Mouse (Mus musculus): ENCODE results near the gene Ppp1r1b. TPM values are rescaled to one million over a fixed set of nuclear protein-coding genes. Genes with fewer than 3 reads are reported as not detected.

Gene Ppp1r1b
- polyA plus RNA-seq, 1 experiment, result 0.02 TPM

DNA sequence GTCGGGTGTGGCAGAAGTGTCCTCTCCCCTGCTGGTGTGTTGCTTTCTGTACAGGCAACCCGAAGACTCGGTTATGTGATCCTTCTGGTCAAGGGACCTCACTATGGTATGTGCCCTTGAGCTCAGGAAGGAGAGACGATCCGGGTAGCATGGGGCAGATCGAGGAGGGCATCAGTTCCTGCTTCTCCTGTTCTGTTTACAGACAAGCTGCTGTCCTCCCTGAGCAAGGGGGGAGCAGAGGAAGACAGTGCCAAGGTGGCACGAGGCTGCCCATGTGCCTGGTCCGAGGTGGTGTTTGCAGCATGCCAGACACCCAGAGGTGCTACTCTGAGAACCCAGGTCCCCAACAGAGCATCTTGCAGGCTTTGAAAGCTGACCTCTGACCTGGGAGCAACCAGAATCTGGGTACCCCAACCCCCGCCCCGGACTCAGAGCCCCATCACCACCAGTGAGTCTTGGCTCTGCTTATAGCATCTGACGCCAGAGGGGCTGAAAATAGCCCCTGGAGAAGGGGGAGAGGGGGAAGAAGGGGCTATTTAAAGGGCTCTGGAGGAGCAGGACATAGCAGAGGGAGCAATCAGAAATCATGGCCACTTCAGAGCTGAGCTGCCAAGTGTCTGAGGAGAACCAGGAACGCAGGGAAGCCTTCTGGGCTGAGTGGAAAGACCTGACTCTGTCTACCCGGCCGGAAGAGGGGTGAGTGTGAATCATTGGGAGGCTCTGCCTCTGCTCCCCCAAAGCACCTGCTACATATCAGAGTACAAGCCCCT, 35.2 kb downstream of the Ppp1r1b start, which contains the start of gene Tcap:
TSS of gene Tcap (plus strand) at position 551 of the 770 bp plus-strand sequence.
- Histone ChIP-seq H3K4me1 (ENCODE audit: control insufficient read depth) (no peaks in the 10 kb centered on the region; the same call in none of the 2 replicates), H3K9me3 (ENCODE audit: control insufficient read depth, low read length) (no peaks in the 10 kb centered on the region), H3K36me3 (ENCODE audit: control insufficient read depth) (peaks cover 24% of the 10 kb centered on the region), H3K27me3 (ENCODE audit: control insufficient read depth) (peaks cover 53% of the 10 kb centered on the region), H3K4me3 (replicated peaks) (no peak within 1 kb of the TSS)
- TF ChIP-seq TAL1 (IDR thresholded peaks at IDR 0.05; ENCODE audit: low read length) (no peak), GATA1 (IDR thresholded peaks at IDR 0.05; ENCODE audit: low read length) (no peak)

- Histone ChIP-seq H3K27me3 (ENCODE audit: control insufficient read depth) (peaks cover 54% of the 10 kb centered on the region), H3K4me1 (ENCODE audit: control insufficient read depth) (peaks cover 1% of the 10 kb centered on the region), H3K4me3 (replicated peaks) (no peak overlapping the region), H3K9me3 (ENCODE audit: control insufficient read depth, low read length) (no peaks in the 10 kb centered on the region), H3K36me3 (ENCODE audit: control insufficient read depth) (peaks cover 16% of the 10 kb centered on the region)
- TF ChIP-seq TAL1 (IDR thresholded peaks at IDR 0.05; ENCODE audit: low read length), result no peak
- no peak for TF ChIP-seq GATA1 (IDR thresholded peaks at IDR 0.05; ENCODE audit: low read length)
These were observed 36.0 kb downstream of the Ppp1r1b start for GRCm38 (mm10) chr11:98384216-98384615.

DNA sequence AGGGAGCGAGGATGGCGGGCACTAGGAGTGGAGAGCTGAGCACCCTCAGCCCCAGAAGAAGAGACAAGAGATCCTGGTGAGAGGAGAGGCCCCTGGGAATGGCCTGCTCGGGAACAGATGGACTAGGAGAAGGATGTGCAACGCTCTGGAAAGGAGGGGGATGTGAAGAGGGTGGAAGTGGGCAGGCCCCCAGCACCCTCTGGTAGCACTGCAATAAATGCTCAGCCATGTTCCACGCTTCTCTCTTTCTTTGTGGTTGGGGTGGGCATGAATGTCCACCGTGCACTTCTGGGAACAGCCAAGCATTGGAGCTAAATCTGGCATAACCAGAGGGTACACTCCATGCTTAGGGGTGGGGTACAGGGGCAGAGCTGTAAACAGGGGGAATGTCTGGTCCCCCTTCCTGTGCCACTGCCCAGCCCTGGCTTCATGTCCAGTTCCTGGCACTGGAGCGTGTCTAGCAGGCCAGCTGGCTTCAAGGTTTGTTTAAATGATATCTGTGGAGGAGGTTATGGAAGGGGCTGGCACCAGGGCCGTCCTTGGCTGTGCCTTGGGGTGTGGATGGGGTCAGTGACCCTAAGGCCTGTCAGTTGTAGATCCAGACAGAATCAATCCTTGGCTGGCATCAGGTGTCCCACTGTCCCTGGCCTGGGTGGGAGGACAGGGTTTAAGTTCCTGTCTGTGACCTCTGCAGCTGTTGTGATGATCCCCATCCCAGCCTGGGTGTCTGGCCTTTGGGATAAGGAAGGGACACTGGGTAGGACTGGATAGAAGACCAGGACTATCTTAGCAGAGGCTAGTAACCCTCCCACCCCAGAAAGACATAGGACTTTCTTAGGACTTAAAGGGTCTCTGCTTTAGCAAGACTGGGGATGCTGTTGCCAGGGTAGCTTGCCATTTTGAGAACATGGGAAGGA, 36.8 kb downstream of the Ppp1r1b start:
- Histone ChIP-seq H3K4me1 (ENCODE audit: control insufficient read depth) (peaks cover 2% of the 10 kb centered on the region), H3K27me3 (ENCODE audit: control insufficient read depth) (peaks cover 54% of the 10 kb centered on the region), H3K9me3 (ENCODE audit: control insufficient read depth, low read length) (no peaks in the 10 kb centered on the region), H3K4me3 (replicated peaks) (no peak overlapping the region), H3K36me3 (ENCODE audit: control insufficient read depth) (peaks cover 9% of the 10 kb centered on the region)
- no peak for TF ChIP-seq TAL1 (IDR thresholded peaks at IDR 0.05; ENCODE audit: low read length)
- no peak for TF ChIP-seq GATA1 (IDR thresholded peaks at IDR 0.05; ENCODE audit: low read length)

- Histone ChIP-seq H3K4me3 (replicated peaks) (no peak within 1 kb of the TSS), H3K36me3 (ENCODE audit: control insufficient read depth) (no peaks in the 10 kb centered on the region; the same call in 1 of the 2 replicates), H3K4me1 (ENCODE audit: control insufficient read depth) (peaks cover 6% of the 10 kb centered on the region), H3K27me3 (ENCODE audit: control insufficient read depth) (peaks cover 54% of the 10 kb centered on the region), H3K9me3 (ENCODE audit: control insufficient read depth, low read length) (no peaks in the 10 kb centered on the region)
- TF ChIP-seq TAL1 (IDR thresholded peaks at IDR 0.05; ENCODE audit: low read length) (no peak), GATA1 (IDR thresholded peaks at IDR 0.05; ENCODE audit: low read length) (no peak)
These were observed 37.7 kb downstream of the Ppp1r1b start, which contains the start of gene Pnmt for GRCm38 (mm10) chr11:98385638-98386585. Pnmt (plus strand) TSS chr11:98386450.

- H3K4me3 ChIP-seq (replicated peaks), result no peak overlapping the region
These were observed 38.4 kb downstream of the Ppp1r1b start for GRCm38 (mm10) chr11:98386596-98386995.

GRCm38 (mm10) chr11:98387056-98387577, 38.9 kb downstream of the Ppp1r1b start:
- Histone ChIP-seq H3K9me3 (ENCODE audit: control insufficient read depth, low read length) (no peaks in the 10 kb centered on the region), H3K27me3 (ENCODE audit: control insufficient read depth) (peaks cover 54% of the 10 kb centered on the region), H3K4me3 (replicated peaks) (no peak overlapping the region), H3K4me1 (ENCODE audit: control insufficient read depth) (peaks cover 16% of the 10 kb centered on the region), H3K36me3 (ENCODE audit: control insufficient read depth) (no peaks in the 10 kb centered on the region)
- TF ChIP-seq GATA1 (IDR thresholded peaks at IDR 0.05; ENCODE audit: low read length) (no peak), TAL1 (IDR thresholded peaks at IDR 0.05; ENCODE audit: low read length) (no peak)

More at GRCm38 (mm10) chr11:98386596-98386995, 38.4 kb downstream of the Ppp1r1b start:
- H3K9me3 ChIP-seq (ENCODE audit: control insufficient read depth, low read length), result no peaks in the 10 kb centered on the region
- H3K27me3 ChIP-seq (ENCODE audit: control insufficient read depth), result peaks cover 54% of the 10 kb centered on the region
- TF ChIP-seq TAL1 (IDR thresholded peaks at IDR 0.05; ENCODE audit: low read length) (no peak), GATA1 (IDR thresholded peaks at IDR 0.05; ENCODE audit: low read length) (no peak)
- H3K4me1 ChIP-seq (ENCODE audit: control insufficient read depth), result peaks cover 11% of the 10 kb centered on the region
- H3K36me3 ChIP-seq (ENCODE audit: control insufficient read depth), result no peaks in the 10 kb centered on the region; the same call in 1 of the 2 replicates

DNA sequence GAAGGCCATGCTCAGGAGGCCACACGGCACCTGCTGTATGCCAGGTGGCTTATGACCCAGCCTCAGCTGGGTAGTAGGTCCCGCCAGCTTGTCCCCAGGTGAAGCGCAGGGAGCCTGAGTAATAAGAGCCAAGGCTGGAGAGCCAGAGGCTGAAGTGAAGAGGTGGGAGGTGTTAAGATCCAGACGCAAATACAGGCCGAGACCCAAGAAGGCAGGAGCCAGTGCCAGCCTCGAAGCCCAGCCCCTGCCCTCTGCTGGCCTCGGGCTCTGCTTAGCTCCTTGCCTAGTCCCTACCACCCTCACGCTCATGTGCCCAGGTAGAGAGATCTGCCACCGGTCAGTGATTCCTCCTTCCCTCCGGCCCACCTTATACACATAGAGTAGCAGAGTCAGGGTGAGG, 40.1 kb downstream of the Ppp1r1b start:
- Histone ChIP-seq H3K27me3 (ENCODE audit: control insufficient read depth) (peaks cover 52% of the 10 kb centered on the region), H3K36me3 (ENCODE audit: control insufficient read depth) (no peaks in the 10 kb centered on the region), H3K4me3 (replicated peaks) (no peak overlapping the region), H3K9me3 (ENCODE audit: control insufficient read depth, low read length) (no peaks in the 10 kb centered on the region), H3K4me1 (ENCODE audit: control insufficient read depth) (peaks cover 27% of the 10 kb centered on the region)
- TF ChIP-seq GATA1 (IDR thresholded peaks at IDR 0.05; ENCODE audit: low read length), result no peak
- TF ChIP-seq TAL1 (IDR thresholded peaks at IDR 0.05; ENCODE audit: low read length), result no peak

GRCm38 (mm10) chr11:98389221-98389780, 41.1 kb downstream of the Ppp1r1b start:
- TF ChIP-seq GATA1 (IDR thresholded peaks at IDR 0.05; ENCODE audit: low read length) (no peak), TAL1 (IDR thresholded peaks at IDR 0.05; ENCODE audit: low read length) (no peak)
- H3K27me3 ChIP-seq (ENCODE audit: control insufficient read depth), result peaks cover 42% of the 10 kb centered on the region

More at GRCm38 (mm10) chr11:98389221-98389780, 41.1 kb downstream of the Ppp1r1b start:
- Histone ChIP-seq H3K4me1 (ENCODE audit: control insufficient read depth) (peaks cover 38% of the 10 kb centered on the region), H3K9me3 (ENCODE audit: control insufficient read depth, low read length) (no peaks in the 10 kb centered on the region), H3K4me3 (replicated peaks) (no peak overlapping the region), H3K36me3 (ENCODE audit: control insufficient read depth) (no peaks in the 10 kb centered on the region; the same call in 1 of the 2 replicates)

All from erythroblast, embryonic 14.5 days (primary cell).